Mouse (Mus musculus) erythroblast, embryonic 14.5 days (primary cell): ENCODE measurements around the gene Epyc.

Experiments
- GATA1 ChIP-seq: IDR thresholded peaks from 2 replicates; pipeline ENCODE4 v1.6.1; 2012; ENCODE audit warnings: low read length, inconsistent platforms, mixed read lengths
- TAL1 ChIP-seq: IDR thresholded peaks from 3 replicates; pipeline ENCODE4 v1.6.1; 2012; ENCODE audit warnings: low read length, inconsistent platforms, mixed read lengths

DNA sequence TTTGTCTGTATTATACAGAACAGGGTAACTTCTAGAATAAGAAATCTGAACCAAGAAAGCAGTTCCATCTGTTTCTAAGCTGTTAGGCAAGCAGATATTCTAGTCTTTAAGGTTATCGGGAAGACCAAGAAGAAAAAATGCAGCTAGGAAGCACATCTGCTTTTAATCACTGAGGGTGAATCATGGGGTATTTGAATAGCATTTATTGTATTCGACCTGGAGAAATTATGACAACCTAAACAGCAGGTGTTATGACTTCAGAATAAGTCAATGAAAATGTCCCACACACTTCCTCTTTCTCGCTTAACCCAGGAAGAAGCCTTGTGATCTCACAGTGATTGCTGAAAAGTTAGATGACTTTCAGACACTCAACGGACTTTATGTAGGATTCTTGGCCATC, 18.8 kb upstream of the Epyc start:
- TF ChIP-seq GATA1 (no peak), TAL1 (no peak)
